Mouse (Mus musculus): ENCODE data around the gene Ptpn14.

- TF ChIP-seq CTCF (IDR thresholded peaks at IDR 0.05; ENCODE audit: low read depth, low read length), result no peak
- TF ChIP-seq POLR2A (IDR thresholded peaks at IDR 0.05; ENCODE audit: borderline replicate concordance, low read depth, low read length), result no peak
These were observed 22.2 kb downstream of the Ptpn14 start for GRCm38 (mm10) chr1:189750233-189750632.

Data from bone marrow macrophage, adult 2 months (primary cell).